ENCODE assay signal across 23 mouse cellular contexts in genomic region chr8:120813839-120814238, GRCm38 (mm10).
"Had no signal": no experiment of that assay in that cellular context is flagged by ENCODE, and none has a peak within 500 bp of the region (broad histone marks: within the 10 kb centered on the region; RNA-seq: fewer than 3 reads in every experiment).

No protein-coding gene starts in this region.

- H3K4me3 ChIP-seq: gastrocnemius, adult 2 months; heart, adult 2 months; heart, embryonic 13.5 days; heart, embryonic 15.5 days; hindbrain, embryonic 13.5 days; hindbrain, embryonic 15.5 days; intestine, embryonic 15.5 days; layer of hippocampus, adult 2 months; left cerebral cortex, adult 2 months; limb, embryonic 10.5 days; limb, embryonic 12.5 days; liver, embryonic 13.5 days had no signal

- H3K9me3 ChIP-seq: heart, embryonic 13.5 days; heart, embryonic 15.5 days; hindbrain, embryonic 13.5 days; hindbrain, embryonic 15.5 days; intestine, embryonic 15.5 days; limb, embryonic 10.5 days; limb, embryonic 12.5 days; liver, embryonic 13.5 days had no signal

- ATAC-seq: inflammation-experienced regulatory T-cells, adult 6 months had no signal

- H3K9ac ChIP-seq: heart, embryonic 13.5 days; heart, embryonic 15.5 days; hindbrain, embryonic 13.5 days; hindbrain, embryonic 15.5 days; intestine, embryonic 15.5 days; limb, embryonic 12.5 days; liver, embryonic 13.5 days had no signal

- DNase-seq: gastrocnemius, adult 2 months; gastrocnemius, postnatal 10 days; gastrocnemius, postnatal 25 days; heart, adult 2 months; heart, postnatal 4 days; kidney, adult 18-20 months; kidney, adult 8-10 months; kidney, postnatal 10 days; kidney, postnatal 25 days; kidney, postnatal 4 days; liver; liver, embryonic 13.5 days had no signal

- H3K36me3 ChIP-seq: heart, embryonic 13.5 days; heart, embryonic 15.5 days; hindbrain, embryonic 13.5 days; hindbrain, embryonic 15.5 days; intestine, embryonic 15.5 days; limb, embryonic 10.5 days; limb, embryonic 12.5 days; liver, embryonic 13.5 days had no signal

- H3K27me3 ChIP-seq: hindbrain, embryonic 15.5 days; intestine, embryonic 15.5 days; liver, embryonic 13.5 days had no signal

- H3K4me1 ChIP-seq: heart, embryonic 13.5 days; heart, embryonic 15.5 days; hindbrain, embryonic 13.5 days; hindbrain, embryonic 15.5 days; intestine, embryonic 15.5 days; liver, embryonic 13.5 days had no signal

- H3K4me2 ChIP-seq: heart, embryonic 13.5 days; heart, embryonic 15.5 days; hindbrain, embryonic 13.5 days; hindbrain, embryonic 15.5 days; intestine, embryonic 15.5 days; limb, embryonic 12.5 days; liver, embryonic 11.5 days; liver, embryonic 13.5 days had no signal

- H3K27ac ChIP-seq: gastrocnemius, adult 2 months; heart, adult 2 months; heart, embryonic 13.5 days; heart, embryonic 15.5 days; hindbrain, embryonic 13.5 days; hindbrain, embryonic 15.5 days; intestine, embryonic 15.5 days; layer of hippocampus, adult 2 months; left cerebral cortex, adult 2 months; limb, embryonic 10.5 days; limb, embryonic 12.5 days; liver, embryonic 13.5 days had no signal
